Mouse (Mus musculus): ENCODE results near the gene Slc38a11.

- TF ChIP-seq TAL1 (conservative IDR thresholded peaks at IDR 0.05; ENCODE audit: low read depth, low read length): no peak
- TF ChIP-seq CTCF (IDR thresholded peaks at IDR 0.05; ENCODE audit: low read depth, low read length): no peak
- no peak for TF ChIP-seq GATA1 (IDR thresholded peaks at IDR 0.05; ENCODE audit: borderline replicate concordance, low read length)
- no peak for TF ChIP-seq POLR2AphosphoS5 (IDR thresholded peaks at IDR 0.05; ENCODE audit: insufficient replicate concordance, low read depth, low read length)
- TF ChIP-seq GATA2 (IDR thresholded peaks at IDR 0.05; ENCODE audit: borderline replicate concordance, low read depth, low read length): no peak
Measured at GRCm38 (mm10) chr2:65336608-65337007, 27.2 kb downstream of the Slc38a11 start.

Data from G1E (cell line).